Mouse (Mus musculus) heart, postnatal 14 days (tissue): ENCODE data around the gene Reep6. TPM values are rescaled to one million over a fixed set of nuclear protein-coding genes. Genes with fewer than 3 reads are reported as not detected.

Source experiments
- DNase-seq, 2 experiments: peaks; one replicate each; pipeline ENCODE4 v3.0.0; 2021 to 2022
- intact Hi-C: fragments of 180-260 bp; cut with DNase I; formaldehyde crosslinking; loops from one replicate; pipeline ENCODE4 v1.15.1; 2025
- total RNA-seq, 2 experiments: library from RNA; stranded (reverse); gene quantifications; 2 replicates each; pipeline ENCODE4 v1.2.3; 2021

The Reep6 gene
- total RNA-seq, 2 experiments from 2014 or later: 2.0 to 2.6 TPM

- DNase-seq: no peak
- intact Hi-C loops: no loop called here
These were observed 29.9 kb upstream of the Reep6 start for GRCm38 (mm10) chr10:80299824-80300223.

- intact Hi-C loops: no loop called here
- DNase-seq: no peak
These were observed 29.0 kb upstream of the Reep6 start for GRCm38 (mm10) chr10:80300672-80301181.

GRCm38 (mm10) chr10:80301256-80302081 lies 28.3 kb upstream of the Reep6 start:
- DNase-seq: no peak
- intact Hi-C loops: no loop called here

GRCm38 (mm10) chr10:80302082-80302355 lies 27.7 kb upstream of the Reep6 start:
- no peak for DNase-seq
- intact Hi-C loops: no loop called here

GRCm38 (mm10) chr10:80302471-80302881 lies 27.3 kb upstream of the Reep6 start:
- intact Hi-C loops: no loop called here
- DNase-seq: peak; percentile 84 to 87

GRCm38 (mm10) chr10:80304458-80304857 lies 25.3 kb upstream of the Reep6 start:
- intact Hi-C loops: no loop called here
- DNase-seq: no peak

- intact Hi-C loops: no loop called here
- no peak for DNase-seq
These were observed 24.9 kb upstream of the Reep6 start for GRCm38 (mm10) chr10:80304862-80305261.

- DNase-seq: no peak
- intact Hi-C loops: no loop called here
These were observed 18.2 kb upstream of the Reep6 start for GRCm38 (mm10) chr10:80311560-80311959.

GRCm38 (mm10) chr10:80312586-80313504 lies 16.9 kb upstream of the Reep6 start:
- intact Hi-C loops: no loop called here

GRCm38 (mm10) chr10:80313627-80314201 lies 16.0 kb upstream of the Reep6 start:
- DNase-seq: no peak
- intact Hi-C loops: no loop called here

More at GRCm38 (mm10) chr10:80312586-80313504, 16.9 kb upstream of the Reep6 start:
- DNase-seq: no peak

- no peak for DNase-seq
- intact Hi-C loops: no loop called here
These were observed 15.2 kb upstream of the Reep6 start for GRCm38 (mm10) chr10:80314494-80315001.

- intact Hi-C loops: no loop called here
- no peak for DNase-seq
These were observed 14.4 kb upstream of the Reep6 start for GRCm38 (mm10) chr10:80315315-80315714.

GRCm38 (mm10) chr10:80316359-80316781 lies 13.4 kb upstream of the Reep6 start:
- intact Hi-C loops: no loop called here
- peak in 1 of 2 experiments; percentile 48 for DNase-seq

GRCm38 (mm10) chr10:80317011-80317410 lies 12.7 kb upstream of the Reep6 start:
- no peak for DNase-seq
- intact Hi-C loops: no loop called here

- intact Hi-C loops: no loop called here
- peak; percentile 89 to 94 for DNase-seq
These were observed 9.4 kb upstream of the Reep6 start, which contains the start of gene 2310011J03Rik for GRCm38 (mm10) chr10:80320340-80320760. Gene 2310011J03Rik (minus strand): TSS chr10:80320537.

- DNase-seq: no peak
- intact Hi-C loops: no loop called here
These were observed 8.6 kb upstream of the Reep6 start for GRCm38 (mm10) chr10:80321014-80321669.

- DNase-seq: no peak
- intact Hi-C loops: no loop called here
These were observed 7.8 kb upstream of the Reep6 start for GRCm38 (mm10) chr10:80321670-80322581.

- DNase-seq: peak in 1 of 2 experiments; percentile 48
- intact Hi-C loops: no loop called here
These were observed 6.9 kb upstream of the Reep6 start for GRCm38 (mm10) chr10:80322811-80323211.
